Mouse (Mus musculus) brain, embryonic 18.5 days (tissue): ENCODE measurements around the gene Prm2.

Source experiments
- DNase-seq: peaks from one replicate; pipeline ENCODE4 v3.0.0-alpha.2; 2012; ENCODE audit warnings: low read depth, low spot score

Prm2 gene

GRCm38 (mm10) chr16:10777579-10778160 is 18.3 kb downstream of the Prm2 start:
- DNase-seq: no peak

GRCm38 (mm10) chr16:10776322-10776721 is 19.6 kb downstream of the Prm2 start:
- DNase-seq: no peak

- no peak for DNase-seq
These were observed 21.2 kb downstream of the Prm2 start for GRCm38 (mm10) chr16:10774726-10775125.

GRCm38 (mm10) chr16:10773543-10773942 is 22.4 kb downstream of the Prm2 start:
- DNase-seq: no peak

GRCm38 (mm10) chr16:10771769-10772510 is 24.0 kb downstream of the Prm2 start:
- no peak for DNase-seq

GRCm38 (mm10) chr16:10770531-10771325 is 25.2 kb downstream of the Prm2 start:
- DNase-seq: no peak

GRCm38 (mm10) chr16:10769661-10770060 is 26.3 kb downstream of the Prm2 start:
- DNase-seq: no peak

- DNase-seq: no peak
These were observed 27.1 kb downstream of the Prm2 start for GRCm38 (mm10) chr16:10768821-10769220.

- DNase-seq: no peak
These were observed 28.8 kb downstream of the Prm2 start for GRCm38 (mm10) chr16:10767158-10767557.

- no peak for DNase-seq
These were observed 31.6 kb downstream of the Prm2 start for GRCm38 (mm10) chr16:10764323-10764722.

- no peak for DNase-seq
These were observed 32.2 kb downstream of the Prm2 start for GRCm38 (mm10) chr16:10763540-10764264.

- no peak for DNase-seq
These were observed 33.3 kb downstream of the Prm2 start for GRCm38 (mm10) chr16:10762569-10763180.

GRCm38 (mm10) chr16:10761182-10761581 is 34.8 kb downstream of the Prm2 start:
- no peak for DNase-seq

- no peak for DNase-seq
These were observed 39.8 kb downstream of the Prm2 start for GRCm38 (mm10) chr16:10756168-10756567.

- DNase-seq: no peak
These were observed 41.2 kb downstream of the Prm2 start for GRCm38 (mm10) chr16:10754521-10755296.

GRCm38 (mm10) chr16:10749824-10750223 is 46.1 kb downstream of the Prm2 start:
- DNase-seq: no peak

- no peak for DNase-seq
These were observed 46.7 kb downstream of the Prm2 start for GRCm38 (mm10) chr16:10749226-10749625.
